In genomic region chr1:82771022-82771586, GRCm38 (mm10) we compare ENCODE assay signal across 40 mouse cellular contexts. TPM values are rescaled to one million over a fixed set of nuclear protein-coding genes. Genes with fewer than 3 reads are reported as not detected.
DNase-seq lines count a peak whose midpoint lies in the region; ATAC-seq and TF ChIP-seq lines count a peak whose summit lies in the region.
"Had no signal": no experiment of that assay in that cellular context is flagged by ENCODE, and none has a peak within 500 bp of the region (broad histone marks: within the 10 kb centered on the region; RNA-seq: fewer than 3 reads in every experiment).

Gene Gm47791, minus strand, starts transcription at chr1:82771243.

- peaks cover 4% of the 10 kb centered on the region; the same call in 1 of the 2 replicates for H3K36me3 ChIP-seq in hindbrain, embryonic 10.5 days
- H3K36me3 ChIP-seq in hindbrain, embryonic 16.5 days (ENCODE audit: control insufficient read depth, insufficient read depth, low read length): no peaks in the 10 kb centered on the region
- H3K36me3 ChIP-seq in testis, adult 2 months (ENCODE audit: control insufficient read depth, insufficient read depth, low read length): no peaks in the 10 kb centered on the region
- H3K36me3 ChIP-seq: embryonic facial prominence, embryonic 10.5 days; embryonic facial prominence, embryonic 15.5 days; G1E; heart, embryonic 15.5 days; liver, embryonic 12.5 days; midbrain, embryonic 12.5 days; neural tube, embryonic 13.5 days had no signal

- H3K4me1 ChIP-seq in hindbrain, embryonic 10.5 days (replicated peaks): no peaks in the 10 kb centered on the region
- no peaks in the 10 kb centered on the region for H3K4me1 ChIP-seq in hindbrain, embryonic 16.5 days (ENCODE audit: control insufficient read depth, insufficient read depth, low read depth, low read length)
- H3K4me1 ChIP-seq in testis, adult 2 months (ENCODE audit: control insufficient read depth, insufficient read depth, low read length): peaks cover 3% of the 10 kb centered on the region; the same call in 1 of the 2 replicates
- H3K4me1 ChIP-seq: embryonic facial prominence, embryonic 10.5 days; embryonic facial prominence, embryonic 15.5 days; forebrain, embryonic 13.5 days; hindbrain, embryonic 12.5 days; limb, embryonic 12.5 days; midbrain, embryonic 12.5 days; neural tube, embryonic 13.5 days had no signal

- H3K27me3 ChIP-seq in hindbrain, embryonic 10.5 days (ENCODE audit: insufficient read depth, poor library complexity, severe bottlenecking): no peaks in the 10 kb centered on the region
- H3K27me3 ChIP-seq in hindbrain, embryonic 16.5 days (replicated peaks; ENCODE audit: control insufficient read depth, insufficient read depth, low read length): no peaks in the 10 kb centered on the region
- H3K27me3 ChIP-seq in testis, adult 2 months (ENCODE audit: control insufficient read depth, insufficient read depth, low read length): no peaks in the 10 kb centered on the region
- H3K27me3 ChIP-seq: embryonic facial prominence, embryonic 15.5 days; forebrain, embryonic 13.5 days; heart, embryonic 15.5 days; hindbrain, embryonic 12.5 days; limb, embryonic 12.5 days; liver, embryonic 12.5 days; megakaryocyte, embryonic 14.5 days; midbrain, embryonic 12.5 days; neural tube, embryonic 13.5 days had no signal

- no peak for DNase-seq in hindbrain, embryonic 10.5 days (ENCODE audit: low spot score)
- no peak for DNase-seq in testis, postnatal 10 days (ENCODE audit: low spot score)
- peak; percentile 59 for DNase-seq in R1 (ENCODE audit: low read depth, low spot score)
- DNase-seq in adrenal gland, adult 2 months: no peak
- DNase-seq in cerebellum, adult 9-10 months: no peak
- no peak for DNase-seq in kidney, adult 8-10 months
- DNase-seq: adrenal gland, postnatal 14 days; cerebellum, adult 18-20 months; cerebellum, postnatal 14 days; gastrocnemius, postnatal 10 days; kidney, adult 9 months; kidney, postnatal 10 days; layer of hippocampus, adult 9-11 months; lung, embryonic 14.5 days; lung, postnatal 36 days; right cerebral cortex, postnatal 4 days; thymus, postnatal 14 days had no signal

- no peak for TF ChIP-seq CTCF in testis, adult 2 months (IDR thresholded peaks at IDR 0.05; ENCODE audit: control insufficient read depth, insufficient read depth, insufficient replicate concordance, low read depth, low read length)

- WGBS in hindbrain, embryonic 10.5 days: 90% methylated on average over 15 of the region's 15 CpGs
- 86% methylated on average over 14 of the region's 15 CpGs for WGBS in hindbrain, embryonic 16.5 days

- H3K9me3 ChIP-seq in hindbrain, embryonic 10.5 days: no peaks in the 10 kb centered on the region
- H3K9me3 ChIP-seq in hindbrain, embryonic 16.5 days (ENCODE audit: control insufficient read depth, low read length): no peaks in the 10 kb centered on the region
- H3K9me3 ChIP-seq: embryonic facial prominence, embryonic 10.5 days; embryonic facial prominence, embryonic 15.5 days; forebrain, embryonic 13.5 days; G1E; heart, embryonic 15.5 days; hindbrain, embryonic 12.5 days; limb, embryonic 12.5 days; liver, embryonic 12.5 days; midbrain, embryonic 12.5 days; neural tube, embryonic 13.5 days had no signal

- no peak within 1 kb of the TSS for H3K4me3 ChIP-seq in hindbrain, embryonic 10.5 days
- H3K4me3 ChIP-seq in hindbrain, embryonic 16.5 days (ENCODE audit: low read length): no peak within 1 kb of the TSS
- peak within 1 kb of the TSS; percentile 40 for H3K4me3 ChIP-seq in testis, adult 2 months (ENCODE audit: control insufficient read depth, low read depth, low read length)
- H3K4me3 ChIP-seq: embryonic facial prominence, embryonic 10.5 days; embryonic facial prominence, embryonic 15.5 days; forebrain, embryonic 13.5 days; heart, embryonic 15.5 days; hindbrain, embryonic 12.5 days; limb, embryonic 12.5 days; liver, embryonic 12.5 days; megakaryocyte, embryonic 14.5 days; midbrain, embryonic 12.5 days; myocyte; neural tube, embryonic 13.5 days had no signal

- ATAC-seq in hindbrain, embryonic 16.5 days: no peak
- ATAC-seq: forebrain, embryonic 13.5 days; intestine, embryonic 16.5 days; liver, embryonic 12.5 days had no signal

- H3K9ac ChIP-seq in hindbrain, embryonic 16.5 days (ENCODE audit: low read depth, low read length): no peak within 1 kb of the TSS
- H3K9ac ChIP-seq: embryonic facial prominence, embryonic 15.5 days; forebrain, embryonic 13.5 days; heart, embryonic 15.5 days; hindbrain, embryonic 12.5 days; limb, embryonic 12.5 days; liver, embryonic 12.5 days; lung, embryonic 14.5 days; midbrain, embryonic 12.5 days; neural tube, embryonic 13.5 days had no signal

- no peak for TF ChIP-seq POLR2A in testis, adult 2 months (IDR thresholded peaks at IDR 0.05; ENCODE audit: control insufficient read depth, low read depth, low read length)

- H3K27ac ChIP-seq in hindbrain, embryonic 10.5 days: 0 out of 2 replicates have a peak within 1 kb of the TSS, but pooled peaks have one; percentile 36
- no peak within 1 kb of the TSS for H3K27ac ChIP-seq in hindbrain, embryonic 16.5 days (ENCODE audit: low read depth, low read length)
- H3K27ac ChIP-seq in testis, adult 2 months (ENCODE audit: control insufficient read depth, insufficient read depth, low read depth, low read length): no peak within 1 kb of the TSS
- H3K27ac ChIP-seq: embryonic facial prominence, embryonic 10.5 days; embryonic facial prominence, embryonic 15.5 days; forebrain, embryonic 13.5 days; heart, embryonic 15.5 days; hindbrain, embryonic 12.5 days; limb, embryonic 12.5 days; liver, embryonic 12.5 days; midbrain, embryonic 12.5 days; neural tube, embryonic 13.5 days had no signal

- no peak within 1 kb of the TSS for H3K4me2 ChIP-seq in hindbrain, embryonic 16.5 days (ENCODE audit: low read length)
- H3K4me2 ChIP-seq: embryonic facial prominence, embryonic 15.5 days; forebrain, embryonic 13.5 days; heart, embryonic 15.5 days; hindbrain, embryonic 12.5 days; limb, embryonic 12.5 days; liver, embryonic 12.5 days; lung, embryonic 14.5 days; midbrain, embryonic 12.5 days; neural tube, embryonic 13.5 days had no signal

RNA-seq across cellular contexts. Expression of gene Gm47791, which starts in this region (rescaled TPM):
- not detected in 2 replicates for polyA plus RNA-seq in hindbrain, embryonic 10.5 days (2016; fragmentation: Nextera tagmentation; extraction: Ambion mirVana)
- not detected in 2 replicates for polyA plus RNA-seq in hindbrain, embryonic 16.5 days (2015; fragmentation: Nextera tagmentation; extraction: Ambion mirVana)
- not detected in 2 replicates for polyA plus RNA-seq in testis, adult 2 months (2012; rRNA removed)
- not detected for total RNA-seq in adrenal gland, adult 2 months (2021)
- not detected in 2 replicates for polyA plus RNA-seq in adrenal gland, adult 2 months (2012; rRNA removed)
- total RNA-seq: adrenal gland, postnatal 14 days; G1E; gastrocnemius, postnatal 10 days; heart, postnatal 25 days; left cerebral cortex, adult 18-20 months; left cerebral cortex, postnatal 14 days; midbrain, postnatal 0 days had no signal
- polyA plus RNA-seq: embryonic facial prominence, embryonic 10.5 days; forebrain, embryonic 13.5 days; G1E; gonadal fat pad, adult 2 months; heart, embryonic 15.5 days; hindbrain, embryonic 12.5 days; intestine, embryonic 16.5 days; large intestine, adult 2 months; limb, embryonic 12.5 days; liver, embryonic 12.5 days; lung, embryonic 14.5 days; midbrain, embryonic 12.5 days; midbrain, postnatal 0 days; myocyte; neural tube, embryonic 13.5 days; spleen, adult 2 months; urinary bladder, adult 2 months had no signal
